Mouse (Mus musculus): ENCODE measurements around the gene Fkbp6.
A peak's percentile ranks its signal among the peaks of the same experiment; 100 is the strongest.

DNA sequence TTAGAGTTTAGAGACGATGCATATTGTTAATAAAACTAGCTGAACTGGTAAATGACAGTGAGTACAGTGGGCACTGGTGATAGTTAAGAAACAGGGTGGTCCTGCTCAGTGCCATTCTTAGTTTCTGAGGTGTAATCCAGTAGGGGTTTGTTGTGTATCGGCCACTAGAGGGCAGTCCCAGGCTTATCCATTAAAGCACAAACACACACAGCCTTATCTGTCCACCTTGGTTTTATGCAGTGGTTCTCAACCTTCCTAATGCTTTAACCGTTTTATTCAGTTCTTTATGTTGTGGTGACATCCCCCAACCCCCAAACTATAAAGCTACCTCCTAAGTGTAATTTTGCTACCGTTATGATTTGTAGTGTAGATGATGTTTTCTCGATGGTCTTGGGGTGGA is 46.0 kb upstream of the Fkbp6 start:
- TF ChIP-seq CTCF (IDR thresholded peaks at IDR 0.05; ENCODE audit: low read depth) (peak; percentile 82), EP300 (IDR thresholded peaks at IDR 0.05; ENCODE audit: low read depth) (peak; percentile 29; the same call in 1 of the 2 replicates)
